Comparison of ENCODE assay signal across 14 mouse cellular contexts in the genomic region with DNA sequence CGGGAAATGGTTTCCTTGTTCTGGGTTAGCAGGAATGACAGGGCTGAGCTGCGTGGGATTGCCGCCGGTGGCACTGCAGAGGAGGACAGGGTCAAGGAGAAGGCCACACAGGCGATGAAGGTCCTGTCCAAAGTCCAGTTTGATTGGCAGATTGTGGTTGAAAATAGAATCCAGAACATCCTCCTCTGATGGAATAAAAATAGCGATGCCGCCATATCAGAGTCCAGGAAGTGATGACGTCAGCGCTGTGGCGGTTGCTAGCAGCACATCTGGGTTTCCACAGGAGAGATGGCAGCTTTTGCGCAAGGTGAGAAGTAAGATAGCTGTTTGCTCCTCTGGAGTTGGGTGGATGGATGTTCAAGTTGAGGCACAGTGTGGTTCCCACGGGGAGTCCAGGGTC. TPM values are rescaled to one million over a fixed set of nuclear protein-coding genes. Genes with fewer than 3 reads are reported as not detected.
A peak's percentile ranks its signal among the peaks of the same experiment; 100 is the strongest.
DNase-seq lines count a peak whose midpoint lies in the region; ATAC-seq and TF ChIP-seq lines count a peak whose summit lies in the region.
"Had no signal": no experiment of that assay in that cellular context is flagged by ENCODE, and none has a peak within 500 bp of the region (broad histone marks: within the 10 kb centered on the region; RNA-seq: fewer than 3 reads in every experiment).

No protein-coding gene starts in this region.

- DNase-seq in gastrocnemius, adult 2 months = no peak
- DNase-seq in gastrocnemius, adult 8-10 months (ENCODE audit: low spot score in 2 of 2) = no peak
- peak; percentile 69 for DNase-seq in T-cell, adult 2 months (ENCODE audit: low spot score)
- DNase-seq in heart, postnatal 10 days = peak; percentile 47 to 60
- peak; percentile 92 for DNase-seq in thymus, postnatal 0 days (ENCODE audit: low spot score)
- DNase-seq in adrenal gland, adult 2 months = no peak
- no peak for DNase-seq in kidney, adult 8-10 months
- DNase-seq in hindbrain, postnatal 0 days (ENCODE audit: low spot score) = no peak
- DNase-seq: cerebellum, adult 2 months; kidney, adult 18-20 months; kidney, postnatal 36 days; right cerebral cortex, postnatal 25 days had no signal

- no peak overlapping the region for H3K4me3 ChIP-seq in gastrocnemius, adult 2 months
- no peak overlapping the region for H3K4me3 ChIP-seq in hindbrain, postnatal 0 days (ENCODE audit: low read length)
- H3K4me3 ChIP-seq: embryonic facial prominence, embryonic 15.5 days; forebrain, embryonic 13.5 days had no signal

- peak overlapping the region; percentile 64 for H3K27ac ChIP-seq in gastrocnemius, adult 2 months
- no peak overlapping the region for H3K27ac ChIP-seq in hindbrain, postnatal 0 days
- H3K27ac ChIP-seq: embryonic facial prominence, embryonic 15.5 days; forebrain, embryonic 13.5 days had no signal

- ATAC-seq in hindbrain, postnatal 0 days = no peak
- ATAC-seq: forebrain, embryonic 13.5 days had no signal

- intact Hi-C loops in gastrocnemius, adult 2 months (cut with DNase I) = no loop called here
- intact Hi-C loops in heart, postnatal 10 days (cut with DNase I) = no loop called here

- H3K27me3 ChIP-seq in hindbrain, postnatal 0 days (ENCODE audit: insufficient read depth, low read length) = no peaks in the 10 kb centered on the region
- H3K27me3 ChIP-seq: embryonic facial prominence, embryonic 15.5 days; forebrain, embryonic 13.5 days had no signal

- no peaks in the 10 kb centered on the region for H3K4me1 ChIP-seq in hindbrain, postnatal 0 days (ENCODE audit: insufficient read depth, low read length)
- H3K4me1 ChIP-seq: embryonic facial prominence, embryonic 15.5 days; forebrain, embryonic 13.5 days had no signal

- 93% methylated on average over 12 of the region's 12 CpGs for WGBS in hindbrain, postnatal 0 days

- H3K4me2 ChIP-seq in hindbrain, postnatal 0 days (ENCODE audit: low read depth, low read length) = no peak overlapping the region
- H3K4me2 ChIP-seq: embryonic facial prominence, embryonic 15.5 days; forebrain, embryonic 13.5 days had no signal

- H3K9ac ChIP-seq in hindbrain, postnatal 0 days (replicated peaks; ENCODE audit: low read length) = no peak overlapping the region
- H3K9ac ChIP-seq: embryonic facial prominence, embryonic 15.5 days; forebrain, embryonic 13.5 days had no signal

- H3K9me3 ChIP-seq in hindbrain, postnatal 0 days (ENCODE audit: low read length) = no peaks in the 10 kb centered on the region
- H3K9me3 ChIP-seq: embryonic facial prominence, embryonic 15.5 days; forebrain, embryonic 13.5 days had no signal

- no peak for TF ChIP-seq CTCF in gastrocnemius, adult 2 months (IDR thresholded peaks at IDR 0.05)
- TF ChIP-seq CTCF in hindbrain, postnatal 0 days (IDR thresholded peaks at IDR 0.05; ENCODE audit: low read depth) = no peak

- H3K36me3 ChIP-seq in hindbrain, postnatal 0 days (ENCODE audit: insufficient read depth, low read length) = peaks cover 20% of the 10 kb centered on the region

RNA-seq across cellular contexts. Expression of gene Bid, which starts 15.9 kb away (rescaled TPM):
- under 1 TPM; 0.45 to 0.89 TPM for total RNA-seq in gastrocnemius, adult 2 months (2021)
- total RNA-seq in gastrocnemius, adult 8-10 months (2022) = under 1 TPM; 0.31 to 0.76 (median 0.66) TPM
- total RNA-seq in heart, postnatal 10 days (2021) = 1 to 10 TPM; 2.4 TPM
- polyA plus RNA-seq in thymus, postnatal 0 days (2015; fragmentation: Nextera tagmentation; extraction: Ambion mirVana) = 72.6 and 78.5 TPM in 2 replicates
- total RNA-seq in adrenal gland, adult 2 months (2021) = 1 to 10 TPM; 3.5 to 4.7 TPM
- polyA plus RNA-seq in adrenal gland, adult 2 months (2012; rRNA removed) = 2.7 and 3.0 TPM in 2 replicates
- total RNA-seq in hindbrain, postnatal 0 days (2014; rRNA removed) = 34.3 and 43.6 TPM in 2 replicates
- 41.5 and 44.3 TPM in 2 replicates for polyA plus RNA-seq in hindbrain, postnatal 0 days (2015; fragmentation: Nextera tagmentation; extraction: Ambion mirVana)

Comparison
In these comparisons a context has a peak if more than half of its experiments do, and no peak if none do; other contexts are left out.
1. DNase-seq: peak in T-cell, adult 2 months (single experiment), heart, postnatal 10 days (2 of 2) and thymus, postnatal 0 days (single experiment); none in gastrocnemius, adult 2 months (single experiment), gastrocnemius, adult 8-10 months (0 of 2), adrenal gland, adult 2 months (single experiment), kidney, adult 8-10 months (0 of 2) and hindbrain, postnatal 0 days (single experiment).